Mouse (Mus musculus) urinary bladder, adult 18-20 months (tissue): Measurements from ENCODE around the gene Slc6a6.

Source experiments
- DNase-seq, 2 experiments: peaks; one replicate each; pipeline ENCODE4 v3.0.0; 2022; ENCODE audit warnings: low spot score in 2 of 2, mixed read lengths in 2 of 2

Gene Slc6a6

GRCm38 (mm10) chr6:91773951-91774350, 90.1 kb downstream of the Slc6a6 start:
- DNase-seq = no peak

- peak in 1 of 2 experiments; percentile 30 for DNase-seq
These were observed 92.7 kb downstream of the Slc6a6 start for GRCm38 (mm10) chr6:91776543-91776942.

- no peak for DNase-seq
These were observed 95.4 kb downstream of the Slc6a6 start for GRCm38 (mm10) chr6:91779206-91779605.

- no peak for DNase-seq
These were observed 101.2 kb downstream of the Slc6a6 start for GRCm38 (mm10) chr6:91785018-91785417.

- no peak for DNase-seq
These were observed 104.5 kb downstream of the Slc6a6 start for GRCm38 (mm10) chr6:91788311-91788798.

- DNase-seq = no peak
These were observed 111.8 kb downstream of the Slc6a6 start for GRCm38 (mm10) chr6:91795640-91796039.

- DNase-seq = no peak
These were observed 112.2 kb downstream of the Slc6a6 start for GRCm38 (mm10) chr6:91796064-91796463.

GRCm38 (mm10) chr6:91796736-91797135, 112.9 kb downstream of the Slc6a6 start:
- no peak for DNase-seq

GRCm38 (mm10) chr6:91798496-91798895, 114.6 kb downstream of the Slc6a6 start:
- DNase-seq = no peak

- no peak for DNase-seq
These were observed 120.3 kb downstream of the Slc6a6 start for GRCm38 (mm10) chr6:91804177-91804576.

- DNase-seq = no peak
These were observed 123.3 kb downstream of the Slc6a6 start for GRCm38 (mm10) chr6:91807169-91807568.

- no peak for DNase-seq
These were observed 124.2 kb downstream of the Slc6a6 start for GRCm38 (mm10) chr6:91808022-91808421.
